Mouse (Mus musculus): Measurements from ENCODE around the gene Mamdc2. TPM values are rescaled to one million over a fixed set of nuclear protein-coding genes. Genes with fewer than 3 reads are reported as not detected.
A peak's percentile ranks its signal among the peaks of the same experiment; 100 is the strongest.

The Mamdc2 gene
- polyA plus RNA-seq, 1 experiment = 75.8 TPM

DNA sequence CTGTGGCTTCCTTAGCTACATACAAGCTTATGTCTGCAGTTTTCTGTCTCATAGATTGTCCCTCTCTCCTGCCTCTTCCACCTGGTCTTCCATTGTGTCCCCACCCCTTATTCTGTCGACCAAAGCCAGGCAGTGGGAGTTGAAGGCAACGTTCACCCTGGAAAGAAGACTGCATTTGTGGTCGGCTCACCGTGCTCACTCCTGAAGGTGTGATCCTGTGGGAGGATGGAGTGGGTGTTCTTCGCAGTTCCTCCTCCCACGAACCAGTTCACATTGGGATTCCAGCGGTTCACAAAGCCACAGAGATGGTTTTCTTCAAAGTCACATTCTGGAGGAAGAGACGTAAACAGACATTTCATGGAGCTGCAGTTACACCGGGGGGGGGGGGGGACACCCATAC, 74.5 kb downstream of the Mamdc2 start:
- Histone ChIP-seq H3K4me3 (replicated peaks; ENCODE audit: extremely low read depth, low read depth, low read length) (no peak overlapping the region), H3K4me1 (ENCODE audit: control insufficient read depth, insufficient read depth, low read length) (no peaks in the 10 kb centered on the region)
- WGBS = 54% methylated on average over 9 of the region's 9 CpGs
- TF ChIP-seq POLR2A (IDR thresholded peaks at IDR 0.05; ENCODE audit: borderline replicate concordance, extremely low read depth, low read depth, low read length) (no peak), CTCF (IDR thresholded peaks at IDR 0.05; ENCODE audit: insufficient read depth, low read length) (no peak)
- no peak for DNase-seq

- H3K4me1 ChIP-seq (ENCODE audit: control insufficient read depth, insufficient read depth, low read length) = no peaks in the 10 kb centered on the region
Observed at GRCm38 (mm10) chr19:23373287-23373686, 75.0 kb downstream of the Mamdc2 start.

GRCm38 (mm10) chr19:23369275-23369674, 79.0 kb downstream of the Mamdc2 start:
- no peak for DNase-seq
- TF ChIP-seq CTCF (IDR thresholded peaks at IDR 0.05; ENCODE audit: insufficient read depth, low read length) (no peak), POLR2A (IDR thresholded peaks at IDR 0.05; ENCODE audit: borderline replicate concordance, extremely low read depth, low read depth, low read length) (no peak)
- Histone ChIP-seq H3K4me1 (ENCODE audit: control insufficient read depth, insufficient read depth, low read length) (no peaks in the 10 kb centered on the region), H3K4me3 (replicated peaks; ENCODE audit: extremely low read depth, low read depth, low read length) (no peak overlapping the region)
- 80% methylated on average over 4 of the region's 4 CpGs for WGBS

More at GRCm38 (mm10) chr19:23373287-23373686, 75.0 kb downstream of the Mamdc2 start:
- TF ChIP-seq CTCF (IDR thresholded peaks at IDR 0.05; ENCODE audit: insufficient read depth, low read length) (peak; percentile 67), POLR2A (IDR thresholded peaks at IDR 0.05; ENCODE audit: borderline replicate concordance, extremely low read depth, low read depth, low read length) (no peak)
- peak; percentile 48 for DNase-seq
- H3K4me3 ChIP-seq (replicated peaks; ENCODE audit: extremely low read depth, low read depth, low read length) = no peak overlapping the region
- 46% methylated on average over 8 of the region's 8 CpGs for WGBS

GRCm38 (mm10) chr19:23362006-23362405, 86.2 kb downstream of the Mamdc2 start:
- H3K4me1 ChIP-seq (ENCODE audit: control insufficient read depth, insufficient read depth, low read length) = peaks cover 2% of the 10 kb centered on the region
- no peak overlapping the region for H3K4me3 ChIP-seq (replicated peaks; ENCODE audit: extremely low read depth, low read depth, low read length)
- TF ChIP-seq CTCF (IDR thresholded peaks at IDR 0.05; ENCODE audit: insufficient read depth, low read length) = no peak
- TF ChIP-seq POLR2A (IDR thresholded peaks at IDR 0.05; ENCODE audit: borderline replicate concordance, extremely low read depth, low read depth, low read length) = no peak
- WGBS = 67% methylated on average over 3 of the region's 3 CpGs
- no peak for DNase-seq

DNA sequence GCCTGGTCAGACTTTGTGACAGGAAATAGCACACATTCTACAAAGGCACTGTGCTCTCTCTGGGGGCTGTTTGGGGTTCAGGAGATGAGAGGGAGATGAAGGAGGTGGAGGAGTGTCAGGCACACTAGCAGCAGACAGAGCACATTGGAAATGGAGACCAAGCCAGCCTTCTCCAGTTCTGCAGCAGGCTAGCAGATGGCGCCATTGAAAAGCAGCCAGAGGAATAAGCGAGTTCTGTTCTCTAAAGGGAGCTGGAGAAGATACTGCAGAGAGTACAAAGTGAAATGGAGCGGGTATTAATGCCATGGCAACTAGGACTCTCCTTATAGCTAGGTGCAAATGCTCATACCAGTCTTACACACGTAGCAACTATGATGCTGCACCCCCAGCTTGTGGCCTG, 87.1 kb downstream of the Mamdc2 start:
- 58% methylated on average over 4 of the region's 4 CpGs for WGBS
- no peak for TF ChIP-seq POLR2A (IDR thresholded peaks at IDR 0.05; ENCODE audit: borderline replicate concordance, extremely low read depth, low read depth, low read length)
- TF ChIP-seq CTCF (IDR thresholded peaks at IDR 0.05; ENCODE audit: insufficient read depth, low read length) = no peak
- DNase-seq = no peak

DNA sequence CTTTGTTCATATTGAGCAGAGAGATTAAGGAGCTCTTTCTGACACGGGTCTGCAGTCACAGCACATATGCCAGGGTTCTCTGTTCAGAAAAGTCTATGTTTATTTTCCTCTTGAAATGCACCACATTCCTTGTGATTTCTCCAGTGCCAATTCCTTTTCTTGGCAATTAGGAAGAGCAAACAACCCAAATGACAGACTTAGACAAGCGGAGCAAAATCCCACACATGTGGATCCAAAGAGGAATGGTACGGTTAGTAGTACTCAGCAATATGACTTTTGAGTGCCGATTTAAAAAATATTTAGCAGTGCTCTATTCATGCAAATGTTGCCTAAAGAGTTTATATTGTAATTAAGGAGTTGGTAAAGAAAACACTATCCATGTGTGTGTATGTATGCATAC, 87.7 kb downstream of the Mamdc2 start:
- no peak overlapping the region for H3K4me3 ChIP-seq (replicated peaks; ENCODE audit: extremely low read depth, low read depth, low read length)
- H3K4me1 ChIP-seq (ENCODE audit: control insufficient read depth, insufficient read depth, low read length) = peaks cover 2% of the 10 kb centered on the region
- DNase-seq = no peak
- TF ChIP-seq POLR2A (IDR thresholded peaks at IDR 0.05; ENCODE audit: borderline replicate concordance, extremely low read depth, low read depth, low read length) (no peak), CTCF (IDR thresholded peaks at IDR 0.05; ENCODE audit: insufficient read depth, low read length) (no peak)
- WGBS = 53% methylated on average over 4 of the region's 4 CpGs

More for the DNA sequence above, 87.1 kb downstream of the Mamdc2 start:
- H3K4me3 ChIP-seq (replicated peaks; ENCODE audit: extremely low read depth, low read depth, low read length) = no peak overlapping the region
- peaks cover 2% of the 10 kb centered on the region for H3K4me1 ChIP-seq (ENCODE audit: control insufficient read depth, insufficient read depth, low read length)

GRCm38 (mm10) chr19:23357253-23357652, 91.0 kb downstream of the Mamdc2 start:
- DNase-seq = no peak
- 89% methylated on average over 5 of the region's 5 CpGs for WGBS
- TF ChIP-seq POLR2A (IDR thresholded peaks at IDR 0.05; ENCODE audit: borderline replicate concordance, extremely low read depth, low read depth, low read length) (no peak), CTCF (IDR thresholded peaks at IDR 0.05; ENCODE audit: insufficient read depth, low read length) (no peak)
- Histone ChIP-seq H3K4me3 (replicated peaks; ENCODE audit: extremely low read depth, low read depth, low read length) (no peak overlapping the region), H3K4me1 (ENCODE audit: control insufficient read depth, insufficient read depth, low read length) (peaks cover 2% of the 10 kb centered on the region)

DNA sequence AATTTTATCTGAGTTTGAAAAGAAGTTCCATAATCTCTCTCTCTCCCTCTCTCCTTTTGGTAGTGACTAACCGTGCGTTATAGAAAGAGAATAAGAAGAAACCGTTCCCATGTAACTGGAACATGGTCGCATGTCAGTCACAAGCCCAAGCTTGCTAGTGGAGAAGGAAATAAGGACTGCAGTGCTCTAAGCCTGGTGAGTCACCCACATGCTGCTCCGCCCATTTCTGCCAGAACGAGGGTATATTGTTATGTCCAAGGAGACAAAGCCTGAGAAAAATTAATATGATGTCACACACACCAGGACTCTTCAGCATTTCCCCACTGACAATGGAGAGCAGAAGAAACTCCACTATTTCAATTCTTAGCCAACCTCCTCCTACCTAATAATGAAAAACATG, 93.5 kb downstream of the Mamdc2 start:
- DNase-seq = no peak
- no peak for TF ChIP-seq CTCF (IDR thresholded peaks at IDR 0.05; ENCODE audit: insufficient read depth, low read length)
- TF ChIP-seq POLR2A (IDR thresholded peaks at IDR 0.05; ENCODE audit: borderline replicate concordance, extremely low read depth, low read depth, low read length) = no peak

GRCm38 (mm10) chr19:23353881-23354401, 94.3 kb downstream of the Mamdc2 start:
- DNase-seq = no peak
- TF ChIP-seq POLR2A (IDR thresholded peaks at IDR 0.05; ENCODE audit: borderline replicate concordance, extremely low read depth, low read depth, low read length) (no peak), CTCF (IDR thresholded peaks at IDR 0.05; ENCODE audit: insufficient read depth, low read length) (no peak)
- Histone ChIP-seq H3K4me3 (replicated peaks; ENCODE audit: extremely low read depth, low read depth, low read length) (no peak overlapping the region), H3K4me1 (ENCODE audit: control insufficient read depth, insufficient read depth, low read length) (peaks cover 2% of the 10 kb centered on the region)
- WGBS = 49% methylated on average over 9 of the region's 9 CpGs

More for the DNA sequence above, 93.5 kb downstream of the Mamdc2 start:
- WGBS = 63% methylated on average over 6 of the region's 6 CpGs
- Histone ChIP-seq H3K4me3 (replicated peaks; ENCODE audit: extremely low read depth, low read depth, low read length) (no peak overlapping the region), H3K4me1 (ENCODE audit: control insufficient read depth, insufficient read depth, low read length) (peaks cover 2% of the 10 kb centered on the region)

DNA sequence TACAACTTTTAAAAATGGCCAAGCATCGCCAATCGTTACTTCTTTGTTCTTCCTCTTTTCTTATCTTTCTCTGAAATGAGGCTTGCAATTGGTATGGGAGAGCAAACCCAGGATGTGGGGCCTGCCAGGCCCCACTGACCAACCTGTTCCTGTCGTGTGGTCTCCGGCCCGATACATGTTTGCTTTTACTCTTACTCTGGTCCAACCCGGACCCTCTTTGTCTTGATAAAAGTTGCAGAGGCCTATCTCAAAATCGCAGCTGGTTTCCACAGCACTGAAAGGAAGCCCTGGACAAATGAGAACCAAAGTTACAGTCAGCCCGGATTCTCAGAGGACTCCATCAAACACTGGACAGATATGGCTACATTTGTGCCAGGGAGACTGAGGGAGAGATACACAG, 95.1 kb downstream of the Mamdc2 start:
- Histone ChIP-seq H3K4me3 (replicated peaks; ENCODE audit: extremely low read depth, low read depth, low read length) (no peak overlapping the region), H3K4me1 (ENCODE audit: control insufficient read depth, insufficient read depth, low read length) (peaks cover 2% of the 10 kb centered on the region)
- 25% methylated on average over 8 of the region's 8 CpGs for WGBS
- TF ChIP-seq CTCF (IDR thresholded peaks at IDR 0.05; ENCODE audit: insufficient read depth, low read length) = no peak
- no peak for TF ChIP-seq POLR2A (IDR thresholded peaks at IDR 0.05; ENCODE audit: borderline replicate concordance, extremely low read depth, low read depth, low read length)
- DNase-seq = no peak

All from lung, adult 2 months (tissue).